Mouse (Mus musculus) kidney, adult 11 months (tissue): ENCODE data around the gene Aprt.
A peak's percentile ranks its signal among the peaks of the same experiment; 100 is the strongest.

Experiments used
- DNase-seq: peaks from one replicate; pipeline ENCODE4 v3.0.0; 2022

Aprt gene

GRCm38 (mm10) chr8:122526526-122527170 lies 50.1 kb downstream of the Aprt start:
- peak; percentile 89 for DNase-seq

GRCm38 (mm10) chr8:122526084-122526483 lies 50.6 kb downstream of the Aprt start:
- no peak for DNase-seq

- DNase-seq: no peak
Measured at GRCm38 (mm10) chr8:122525004-122525403, 51.7 kb downstream of the Aprt start.
